9 mouse cellular contexts compared by ENCODE assay signal in genomic region chr4:49688594-49689288, GRCm38 (mm10). TPM values are rescaled to one million over a fixed set of nuclear protein-coding genes. Genes with fewer than 3 reads are reported as not detected.
A peak's percentile ranks its signal among the peaks of the same experiment; 100 is the strongest.
DNase-seq lines count a peak whose midpoint lies in the region; ATAC-seq and TF ChIP-seq lines count a peak whose summit lies in the region.
"Had no signal": no experiment of that assay in that cellular context is flagged by ENCODE, and none has a peak within 500 bp of the region (broad histone marks: within the 10 kb centered on the region; RNA-seq: fewer than 3 reads in every experiment).

No protein-coding gene starts in this region.

- no peak overlapping the region for H3K4me3 ChIP-seq in E14TG2a.4 (replicated peaks; ENCODE audit: low read length)
- H3K4me3 ChIP-seq in forebrain, embryonic 12.5 days (replicated peaks), result no peak overlapping the region
- H3K4me3 ChIP-seq in intestine, embryonic 15.5 days (replicated peaks), result no peak overlapping the region
- no peak overlapping the region for H3K4me3 ChIP-seq in midbrain, embryonic 16.5 days (ENCODE audit: low read depth, low read length)
- H3K4me3 ChIP-seq: heart, embryonic 13.5 days had no signal

- no peaks in the 10 kb centered on the region for H3K4me1 ChIP-seq in E14TG2a.4 (replicated peaks; ENCODE audit: low read depth, low read length)
- peaks cover 5% of the 10 kb centered on the region for H3K4me1 ChIP-seq in forebrain, embryonic 12.5 days
- H3K4me1 ChIP-seq in intestine, embryonic 15.5 days (replicated peaks), result no peaks in the 10 kb centered on the region
- peaks cover 4% of the 10 kb centered on the region; the same call in 1 of the 2 replicates for H3K4me1 ChIP-seq in midbrain, embryonic 16.5 days (ENCODE audit: control insufficient read depth, insufficient read depth, low read length)
- H3K4me1 ChIP-seq: heart, embryonic 13.5 days had no signal

- WGBS in forebrain, embryonic 12.5 days, result 7% methylated on average over 9 of the region's 9 CpGs
- whole genome bisulfite sequencing in intestine, embryonic 15.5 days, result 22% methylated on average over 9 of the region's 9 CpGs
- WGBS in midbrain, embryonic 16.5 days, result 12% methylated on average over 9 of the region's 9 CpGs

- TF ChIP-seq CTCF in E14TG2a.4 (conservative IDR thresholded peaks at IDR 0.05; ENCODE audit: low read length), result peak; percentile 67

- no peaks in the 10 kb centered on the region for H3K9me3 ChIP-seq in E14TG2a.4 (ENCODE audit: low read length)
- no peaks in the 10 kb centered on the region for H3K9me3 ChIP-seq in forebrain, embryonic 12.5 days
- no peaks in the 10 kb centered on the region for H3K9me3 ChIP-seq in intestine, embryonic 15.5 days
- H3K9me3 ChIP-seq in midbrain, embryonic 16.5 days (replicated peaks; ENCODE audit: control insufficient read depth, low read length, poor library complexity, severe bottlenecking), result no peaks in the 10 kb centered on the region
- H3K9me3 ChIP-seq: heart, embryonic 13.5 days had no signal

- no peaks in the 10 kb centered on the region for H3K36me3 ChIP-seq in E14TG2a.4 (ENCODE audit: insufficient read depth, low read length)
- no peaks in the 10 kb centered on the region for H3K36me3 ChIP-seq in forebrain, embryonic 12.5 days (replicated peaks)
- no peaks in the 10 kb centered on the region for H3K36me3 ChIP-seq in intestine, embryonic 15.5 days
- no peaks in the 10 kb centered on the region for H3K36me3 ChIP-seq in midbrain, embryonic 16.5 days (ENCODE audit: control insufficient read depth, insufficient read depth, low read length)
- H3K36me3 ChIP-seq: heart, embryonic 13.5 days had no signal

- 0 out of 2 replicates have a peak overlapping the region, but pooled peaks have one; percentile 21 for H3K9ac ChIP-seq in forebrain, embryonic 12.5 days
- H3K9ac ChIP-seq in intestine, embryonic 15.5 days, result no peak overlapping the region
- 0 out of 2 replicates have a peak overlapping the region, but pooled peaks have one; percentile 12 for H3K9ac ChIP-seq in midbrain, embryonic 16.5 days (ENCODE audit: low read depth, low read length)
- H3K9ac ChIP-seq: heart, embryonic 13.5 days had no signal

- peak; percentile 22 for DNase-seq in 3134 (ENCODE audit: extremely low read depth, insufficient read length, low spot score)
- peak; percentile 31 for DNase-seq in c-Kit-positive CD71-positive TER-119-negative erythroid progenitor cells, embryonic 14.5 days (ENCODE audit: low read depth)
- peak; percentile 41 to 54 for DNase-seq in left cerebral cortex, postnatal 14 days (ENCODE audit: low spot score in 2 of 2)
- DNase-seq in thymus, postnatal 25 days, result peak; percentile 6

- no peak overlapping the region for H3K4me2 ChIP-seq in forebrain, embryonic 12.5 days
- no peak overlapping the region for H3K4me2 ChIP-seq in intestine, embryonic 15.5 days (replicated peaks)
- H3K4me2 ChIP-seq in midbrain, embryonic 16.5 days (ENCODE audit: low read length), result no peak overlapping the region
- H3K4me2 ChIP-seq: heart, embryonic 13.5 days had no signal

- intact Hi-C loops in left cerebral cortex, postnatal 14 days (cut with DNase I), result loop anchor here (2.0 to 10.0 kb wide), 2 partner anchors 156 to 270 kb away; partner anchors contain the start of gene Grin3a

- peak; percentile 92 for ATAC-seq in forebrain, embryonic 12.5 days (ENCODE audit: low FRiP score)
- ATAC-seq in intestine, embryonic 15.5 days, result peak; percentile 50
- ATAC-seq in midbrain, embryonic 16.5 days, result peak; percentile 93

- H3K27me3 ChIP-seq in E14TG2a.4 (ENCODE audit: insufficient read depth, low read length), result no peaks in the 10 kb centered on the region
- no peaks in the 10 kb centered on the region for H3K27me3 ChIP-seq in forebrain, embryonic 12.5 days
- no peaks in the 10 kb centered on the region for H3K27me3 ChIP-seq in intestine, embryonic 15.5 days (replicated peaks)
- no peaks in the 10 kb centered on the region for H3K27me3 ChIP-seq in midbrain, embryonic 16.5 days (ENCODE audit: control insufficient read depth, insufficient read depth, low read depth, low read length)
- H3K27me3 ChIP-seq: heart, embryonic 13.5 days had no signal

- 0 out of 2 replicates have a peak overlapping the region, but pooled peaks have one; percentile 10 for H3K27ac ChIP-seq in forebrain, embryonic 12.5 days
- no peak overlapping the region for H3K27ac ChIP-seq in intestine, embryonic 15.5 days
- 0 out of 2 replicates have a peak overlapping the region, but pooled peaks have one; percentile 15 for H3K27ac ChIP-seq in midbrain, embryonic 16.5 days (ENCODE audit: low read length)
- H3K27ac ChIP-seq: heart, embryonic 13.5 days had no signal

RNA-seq across cellular contexts. Expression of gene Ppp3r2, which starts 6.9 kb away (rescaled TPM):
- not detected in 2 replicates for polyA plus RNA-seq in forebrain, embryonic 12.5 days (2016; fragmentation: Nextera tagmentation; extraction: Ambion mirVana)
- polyA plus RNA-seq in intestine, embryonic 15.5 days (2015; fragmentation: Nextera tagmentation; extraction: Ambion mirVana), result 0.04 and 0.09 TPM in 2 replicates
- total RNA-seq in left cerebral cortex, postnatal 14 days (2021), result under 1 TPM; 0.47 to 0.75 TPM
- polyA plus RNA-seq in midbrain, embryonic 16.5 days (2015; fragmentation: Nextera tagmentation; extraction: Ambion mirVana), result 0.68 and 0.75 TPM in 2 replicates

RNA-seq across cellular contexts. Expression of gene Rnf20, which starts 56.9 kb away (rescaled TPM):
- polyA plus RNA-seq in forebrain, embryonic 12.5 days (2016; fragmentation: Nextera tagmentation; extraction: Ambion mirVana), result 68.2 and 71.8 TPM in 2 replicates
- polyA plus RNA-seq in intestine, embryonic 15.5 days (2015; fragmentation: Nextera tagmentation; extraction: Ambion mirVana), result 28.8 and 32.2 TPM in 2 replicates
- total RNA-seq in left cerebral cortex, postnatal 14 days (2021), result 10 to 100 TPM; 64.3 to 70.4 TPM
- 45.3 and 48.9 TPM in 2 replicates for polyA plus RNA-seq in midbrain, embryonic 16.5 days (2015; fragmentation: Nextera tagmentation; extraction: Ambion mirVana)
